Mouse (Mus musculus): ENCODE data around the gene Whrn. TPM values are rescaled to one million over a fixed set of nuclear protein-coding genes. Genes with fewer than 3 reads are reported as not detected.

Whrn gene
- polyA plus RNA-seq, 1 experiment from 2014 or later: 8.7 TPM

GRCm38 (mm10) chr4:63426308-63426707, 69.5 kb downstream of the Whrn start:
- H3K4me2 ChIP-seq (replicated peaks; ENCODE audit: low read depth, low read length): no peak overlapping the region
- no peaks in the 10 kb centered on the region for H3K27me3 ChIP-seq (ENCODE audit: control insufficient read depth, insufficient read depth, low read length)
- no peak overlapping the region for H3K9ac ChIP-seq (ENCODE audit: low read depth, low read length)
- WGBS: 27% methylated on average over 8 of the region's 8 CpGs
- no peaks in the 10 kb centered on the region for H3K9me3 ChIP-seq (ENCODE audit: control insufficient read depth, low read length)
- peak; percentile 83 for ATAC-seq (ENCODE audit: low FRiP score, low TSS enrichment)
- H3K4me3 ChIP-seq (ENCODE audit: low read length): no peak overlapping the region
- H3K27ac ChIP-seq (ENCODE audit: low read depth, low read length): peak overlapping the region; percentile 34; the same call in 1 of the 2 replicates
- H3K36me3 ChIP-seq (ENCODE audit: control insufficient read depth, insufficient read depth, low read length): no peaks in the 10 kb centered on the region
- H3K4me1 ChIP-seq (ENCODE audit: control insufficient read depth, insufficient read depth, low read length): no peaks in the 10 kb centered on the region; the same call in 1 of the 2 replicates

GRCm38 (mm10) chr4:63423811-63424210, 72.0 kb downstream of the Whrn start:
- no peak overlapping the region for H3K4me3 ChIP-seq (ENCODE audit: low read length)
- no peak overlapping the region for H3K9ac ChIP-seq (ENCODE audit: low read depth, low read length)
- H3K4me1 ChIP-seq (ENCODE audit: control insufficient read depth, insufficient read depth, low read length): no peaks in the 10 kb centered on the region; the same call in 1 of the 2 replicates
- WGBS: 16% methylated on average over 5 of the region's 5 CpGs
- no peak for ATAC-seq (ENCODE audit: low FRiP score, low TSS enrichment)
- H3K36me3 ChIP-seq (ENCODE audit: control insufficient read depth, insufficient read depth, low read length): no peaks in the 10 kb centered on the region
- no peaks in the 10 kb centered on the region for H3K9me3 ChIP-seq (ENCODE audit: control insufficient read depth, low read length)
- H3K4me2 ChIP-seq (replicated peaks; ENCODE audit: low read depth, low read length): no peak overlapping the region
- no peaks in the 10 kb centered on the region for H3K27me3 ChIP-seq (ENCODE audit: control insufficient read depth, insufficient read depth, low read length)
- H3K27ac ChIP-seq (ENCODE audit: low read depth, low read length): no peak overlapping the region

- 70% methylated on average over 1 of the region's 1 CpGs for WGBS
- H3K36me3 ChIP-seq (ENCODE audit: control insufficient read depth, insufficient read depth, low read length): no peaks in the 10 kb centered on the region
These were observed 72.6 kb downstream of the Whrn start for GRCm38 (mm10) chr4:63423231-63423630.

GRCm38 (mm10) chr4:63420143-63420920, 75.5 kb downstream of the Whrn start:
- Histone ChIP-seq H3K4me2 (replicated peaks; ENCODE audit: low read depth, low read length) (no peak overlapping the region), H3K9ac (ENCODE audit: low read depth, low read length) (no peak overlapping the region), H3K9me3 (ENCODE audit: control insufficient read depth, low read length) (no peaks in the 10 kb centered on the region), H3K27me3 (ENCODE audit: control insufficient read depth, insufficient read depth, low read length) (no peaks in the 10 kb centered on the region), H3K36me3 (ENCODE audit: control insufficient read depth, insufficient read depth, low read length) (no peaks in the 10 kb centered on the region), H3K4me3 (ENCODE audit: low read length) (no peak overlapping the region), H3K4me1 (ENCODE audit: control insufficient read depth, insufficient read depth, low read length) (no peaks in the 10 kb centered on the region), H3K27ac (ENCODE audit: low read depth, low read length) (no peak overlapping the region)
- whole genome bisulfite sequencing: 69% methylated on average over 14 of the region's 14 CpGs
- no peak for ATAC-seq (ENCODE audit: low FRiP score, low TSS enrichment)

More at GRCm38 (mm10) chr4:63423231-63423630, 72.6 kb downstream of the Whrn start:
- Histone ChIP-seq H3K4me3 (ENCODE audit: low read length) (no peak overlapping the region), H3K27ac (ENCODE audit: low read depth, low read length) (no peak overlapping the region), H3K27me3 (ENCODE audit: control insufficient read depth, insufficient read depth, low read length) (no peaks in the 10 kb centered on the region), H3K4me1 (ENCODE audit: control insufficient read depth, insufficient read depth, low read length) (no peaks in the 10 kb centered on the region; the same call in 1 of the 2 replicates), H3K9ac (ENCODE audit: low read depth, low read length) (no peak overlapping the region), H3K4me2 (replicated peaks; ENCODE audit: low read depth, low read length) (no peak overlapping the region), H3K9me3 (ENCODE audit: control insufficient read depth, low read length) (no peaks in the 10 kb centered on the region)
- no peak for ATAC-seq (ENCODE audit: low FRiP score, low TSS enrichment)

- no peak overlapping the region for H3K4me2 ChIP-seq (replicated peaks; ENCODE audit: low read depth, low read length)
These were observed 77.5 kb downstream of the Whrn start for GRCm38 (mm10) chr4:63418270-63418669.

GRCm38 (mm10) chr4:63417318-63417957, 78.4 kb downstream of the Whrn start:
- Histone ChIP-seq H3K36me3 (ENCODE audit: control insufficient read depth, insufficient read depth, low read length) (no peaks in the 10 kb centered on the region), H3K4me2 (replicated peaks; ENCODE audit: low read depth, low read length) (no peak overlapping the region), H3K27ac (ENCODE audit: low read depth, low read length) (no peak overlapping the region), H3K27me3 (ENCODE audit: control insufficient read depth, insufficient read depth, low read length) (no peaks in the 10 kb centered on the region), H3K4me3 (ENCODE audit: low read length) (no peak overlapping the region), H3K9ac (ENCODE audit: low read depth, low read length) (no peak overlapping the region), H3K9me3 (ENCODE audit: control insufficient read depth, low read length) (no peaks in the 10 kb centered on the region), H3K4me1 (ENCODE audit: control insufficient read depth, insufficient read depth, low read length) (no peaks in the 10 kb centered on the region)
- 19% methylated on average over 9 of the region's 9 CpGs for WGBS
- ATAC-seq (ENCODE audit: low FRiP score, low TSS enrichment): peak; percentile 70

More at GRCm38 (mm10) chr4:63418270-63418669, 77.5 kb downstream of the Whrn start:
- no peaks in the 10 kb centered on the region for H3K36me3 ChIP-seq (ENCODE audit: control insufficient read depth, insufficient read depth, low read length)
- H3K4me1 ChIP-seq (ENCODE audit: control insufficient read depth, insufficient read depth, low read length): no peaks in the 10 kb centered on the region
- no peak overlapping the region for H3K27ac ChIP-seq (ENCODE audit: low read depth, low read length)
- H3K27me3 ChIP-seq (ENCODE audit: control insufficient read depth, insufficient read depth, low read length): no peaks in the 10 kb centered on the region
- no peak overlapping the region for H3K4me3 ChIP-seq (ENCODE audit: low read length)
- no peak overlapping the region for H3K9ac ChIP-seq (ENCODE audit: low read depth, low read length)
- WGBS: 49% methylated on average over 11 of the region's 11 CpGs
- 0 out of 2 replicates have a peak, but pooled peaks have one; percentile 10 for ATAC-seq (ENCODE audit: low FRiP score, low TSS enrichment)
- H3K9me3 ChIP-seq (ENCODE audit: control insufficient read depth, low read length): no peaks in the 10 kb centered on the region

- H3K4me3 ChIP-seq (ENCODE audit: low read length): no peak overlapping the region
These were observed 80.8 kb downstream of the Whrn start for GRCm38 (mm10) chr4:63414951-63415350.

GRCm38 (mm10) chr4:63411222-63411621, 84.6 kb downstream of the Whrn start:
- Histone ChIP-seq H3K27ac (ENCODE audit: low read depth, low read length) (no peak overlapping the region), H3K4me2 (replicated peaks; ENCODE audit: low read depth, low read length) (peak overlapping the region; percentile 98), H3K9ac (ENCODE audit: low read depth, low read length) (no peak overlapping the region), H3K4me3 (ENCODE audit: low read length) (no peak overlapping the region), H3K27me3 (ENCODE audit: control insufficient read depth, insufficient read depth, low read length) (no peaks in the 10 kb centered on the region), H3K4me1 (ENCODE audit: control insufficient read depth, insufficient read depth, low read length) (peaks cover 17% of the 10 kb centered on the region), H3K9me3 (ENCODE audit: control insufficient read depth, low read length) (no peaks in the 10 kb centered on the region), H3K36me3 (ENCODE audit: control insufficient read depth, insufficient read depth, low read length) (no peaks in the 10 kb centered on the region)
- ATAC-seq (ENCODE audit: low FRiP score, low TSS enrichment): no peak
- 44% methylated on average over 5 of the region's 5 CpGs for WGBS

More at GRCm38 (mm10) chr4:63414951-63415350, 80.8 kb downstream of the Whrn start:
- H3K36me3 ChIP-seq (ENCODE audit: control insufficient read depth, insufficient read depth, low read length): no peaks in the 10 kb centered on the region
- H3K9me3 ChIP-seq (ENCODE audit: control insufficient read depth, low read length): no peaks in the 10 kb centered on the region
- no peak for ATAC-seq (ENCODE audit: low FRiP score, low TSS enrichment)
- no peak overlapping the region for H3K27ac ChIP-seq (ENCODE audit: low read depth, low read length)
- H3K4me2 ChIP-seq (replicated peaks; ENCODE audit: low read depth, low read length): no peak overlapping the region
- no peaks in the 10 kb centered on the region for H3K27me3 ChIP-seq (ENCODE audit: control insufficient read depth, insufficient read depth, low read length)
- WGBS: 76% methylated on average over 5 of the region's 5 CpGs
- H3K4me1 ChIP-seq (ENCODE audit: control insufficient read depth, insufficient read depth, low read length): peaks cover under 1% of the 10 kb centered on the region
- no peak overlapping the region for H3K9ac ChIP-seq (ENCODE audit: low read depth, low read length)

- Histone ChIP-seq H3K4me1 (ENCODE audit: control insufficient read depth, insufficient read depth, low read length) (peaks cover 17% of the 10 kb centered on the region), H3K9me3 (ENCODE audit: control insufficient read depth, low read length) (no peaks in the 10 kb centered on the region), H3K9ac (ENCODE audit: low read depth, low read length) (peak overlapping the region; percentile 54), H3K4me2 (replicated peaks; ENCODE audit: low read depth, low read length) (peak overlapping the region; percentile 98), H3K27me3 (ENCODE audit: control insufficient read depth, insufficient read depth, low read length) (no peaks in the 10 kb centered on the region), H3K36me3 (ENCODE audit: control insufficient read depth, insufficient read depth, low read length) (no peaks in the 10 kb centered on the region), H3K4me3 (ENCODE audit: low read length) (peak overlapping the region; percentile 62), H3K27ac (ENCODE audit: low read depth, low read length) (no peak overlapping the region)
- peak; percentile 93 for ATAC-seq (ENCODE audit: low FRiP score, low TSS enrichment)
- under 1% methylated on average over 19 of the region's 19 CpGs for WGBS
These were observed 85.2 kb downstream of the Whrn start for GRCm38 (mm10) chr4:63410583-63410934.

Measured in kidney, embryonic 14.5 days (tissue).